Mouse (Mus musculus) adrenal gland, postnatal 14 days (tissue): ENCODE data around the gene Tbc1d4. TPM values are rescaled to one million over a fixed set of nuclear protein-coding genes. Genes with fewer than 3 reads are reported as not detected.

ENCODE experiments used
- DNase-seq: peaks from one replicate; pipeline ENCODE4 v3.0.0; 2021; ENCODE audit warnings: mixed read lengths
- total RNA-seq: library from RNA; stranded (reverse); gene quantifications from 2 replicates; pipeline ENCODE4 v1.2.3, GENCODE M21; 2021

Gene Tbc1d4
- total RNA-seq, 1 experiment from 2014 or later, result 38.4 TPM

GRCm38 (mm10) chr14:101501452-101501851 is 107.5 kb downstream of the Tbc1d4 start:
- DNase-seq, result no peak

GRCm38 (mm10) chr14:101500826-101501225 is 108.2 kb downstream of the Tbc1d4 start:
- DNase-seq, result no peak

DNA sequence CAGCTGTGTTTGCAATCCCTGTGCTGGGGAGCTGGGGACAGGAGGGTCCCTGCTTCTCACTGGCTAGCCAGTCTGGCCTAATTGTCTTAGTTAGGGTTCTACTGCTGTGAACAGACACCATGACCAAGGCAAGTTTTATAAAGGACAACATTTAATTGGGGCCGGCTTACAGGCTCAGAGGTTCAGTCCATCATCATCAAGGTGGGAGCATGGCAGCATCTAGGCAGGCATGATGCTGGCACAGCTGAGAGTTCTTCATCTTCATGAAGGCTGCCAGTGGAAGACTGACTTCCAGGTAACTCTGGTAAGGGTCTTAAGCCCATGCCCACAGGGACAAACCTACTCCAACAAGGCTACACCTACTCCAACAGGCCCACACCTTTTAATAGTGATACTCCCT is 109.2 kb downstream of the Tbc1d4 start:
- no peak for DNase-seq

- DNase-seq, result no peak
Measured at GRCm38 (mm10) chr14:101488264-101488810, 120.7 kb downstream of the Tbc1d4 start.

DNA sequence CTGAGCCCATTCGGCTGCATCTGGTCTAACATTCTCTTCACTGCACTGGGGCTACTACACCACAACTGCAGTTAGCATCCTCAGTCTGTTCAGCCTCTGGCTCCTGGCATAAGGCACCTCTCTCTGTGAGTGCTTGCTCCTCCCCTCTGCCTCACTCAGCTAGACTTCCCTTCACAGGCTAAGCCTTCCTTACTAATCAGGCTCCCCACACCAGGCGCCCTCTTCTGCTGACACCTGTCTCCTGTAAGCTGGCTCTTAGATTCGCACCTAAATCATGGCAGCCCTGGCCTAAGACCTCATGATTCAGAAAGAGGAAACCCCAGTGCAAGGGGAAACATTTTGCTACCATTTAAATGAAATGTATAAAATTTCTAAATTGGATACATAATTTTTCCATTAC is 122.4 kb downstream of the Tbc1d4 start:
- no peak for DNase-seq

DNA sequence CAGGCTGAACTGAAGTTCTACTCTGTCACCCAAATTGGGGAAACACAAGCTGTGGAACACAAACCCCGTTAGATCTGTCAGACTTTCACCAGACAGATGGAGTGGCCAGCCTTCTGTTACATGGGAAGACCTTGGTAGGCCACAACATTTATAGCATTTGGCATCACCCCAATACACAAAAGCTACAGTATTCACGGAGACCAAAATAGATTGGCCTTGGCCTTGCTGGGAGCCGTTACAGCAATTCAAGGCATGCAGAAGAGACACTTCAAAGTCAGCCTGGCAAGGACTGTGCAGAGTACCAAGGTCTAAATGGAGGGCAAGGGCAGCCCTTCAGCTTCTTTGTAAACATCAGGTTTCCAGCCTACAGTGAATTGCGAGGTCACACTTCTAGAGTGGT is 125.8 kb downstream of the Tbc1d4 start:
- DNase-seq, result peak; percentile 85

- peak; percentile 79 for DNase-seq
Measured at GRCm38 (mm10) chr14:101482270-101482669, 126.7 kb downstream of the Tbc1d4 start.

DNA sequence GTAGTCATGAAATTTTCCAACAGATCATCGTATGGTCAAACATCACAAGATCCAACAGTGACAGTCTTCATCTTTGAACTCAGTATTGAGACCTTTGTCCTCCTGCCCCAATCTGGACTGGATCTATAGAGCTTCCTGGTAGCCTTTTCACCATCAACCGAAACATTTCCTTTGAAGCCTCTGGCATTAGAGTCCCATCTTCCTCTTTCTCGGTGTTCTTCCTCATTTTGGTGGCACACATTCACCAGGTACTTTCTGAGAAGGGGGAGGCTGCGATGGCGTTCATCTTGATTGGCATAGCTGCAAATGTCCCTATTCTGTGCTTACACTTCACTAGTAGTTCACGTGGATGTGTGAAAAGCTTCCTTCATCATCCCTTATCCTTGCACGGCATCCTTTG is 127.8 kb downstream of the Tbc1d4 start:
- DNase-seq, result no peak

- no peak for DNase-seq
Measured at GRCm38 (mm10) chr14:101480541-101480940, 128.4 kb downstream of the Tbc1d4 start.

DNA sequence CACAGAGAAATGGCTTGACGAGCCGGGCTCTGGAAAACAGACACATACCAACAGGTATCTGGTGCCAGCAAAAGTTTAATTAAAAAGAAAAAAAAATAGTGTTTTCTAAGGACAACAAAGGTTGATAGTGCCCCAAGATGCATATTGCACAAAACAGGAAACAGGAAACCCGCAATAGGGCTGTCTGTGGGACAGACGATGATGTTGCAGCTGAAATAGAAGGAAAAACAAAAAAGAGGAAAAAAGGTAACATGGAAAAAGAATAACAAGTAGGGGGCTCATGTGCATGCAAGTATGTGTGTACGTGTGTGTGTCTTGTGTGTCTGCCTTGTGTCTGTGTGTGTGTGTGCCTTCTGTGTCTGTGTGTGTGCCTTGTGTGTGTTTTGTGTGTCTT is 131.2 kb downstream of the Tbc1d4 start:
- no peak for DNase-seq

DNA sequence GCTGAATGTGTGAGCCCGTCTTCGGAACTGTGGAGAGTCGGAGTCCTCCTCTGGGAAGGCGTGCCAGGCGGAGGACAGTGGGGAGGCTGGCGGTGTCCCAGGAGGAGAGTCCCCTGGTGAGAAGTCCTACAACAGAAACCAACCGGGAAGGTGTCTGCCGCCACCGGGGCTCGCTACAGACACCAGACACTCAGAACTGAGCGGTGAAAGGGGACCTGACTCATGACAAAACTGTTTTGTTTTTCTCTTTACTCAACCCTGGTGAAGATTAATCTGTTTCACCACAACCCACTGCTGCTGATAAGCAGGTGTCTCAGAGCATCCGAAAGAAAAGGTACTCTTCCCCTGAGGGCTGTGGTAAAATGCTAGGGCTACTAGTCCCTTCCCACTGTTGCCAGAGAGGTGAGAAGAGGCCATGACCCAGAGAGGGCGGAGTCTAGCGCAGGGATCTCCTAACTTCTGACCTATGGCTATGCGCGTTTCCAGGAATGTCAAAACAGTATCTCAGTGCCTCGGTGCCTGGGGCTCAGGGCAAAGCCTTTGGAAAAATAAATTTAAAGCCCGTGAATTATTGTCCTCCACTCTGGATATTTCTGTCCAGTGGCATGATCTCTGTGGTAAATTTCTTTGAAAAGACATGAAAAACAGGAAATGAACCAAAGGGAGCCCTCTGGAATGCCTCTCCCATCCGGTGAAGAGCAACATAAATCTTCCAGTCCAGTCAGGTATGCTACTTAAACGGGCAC is 131.7 kb downstream of the Tbc1d4 start:
- DNase-seq, result peak; percentile 59

DNA sequence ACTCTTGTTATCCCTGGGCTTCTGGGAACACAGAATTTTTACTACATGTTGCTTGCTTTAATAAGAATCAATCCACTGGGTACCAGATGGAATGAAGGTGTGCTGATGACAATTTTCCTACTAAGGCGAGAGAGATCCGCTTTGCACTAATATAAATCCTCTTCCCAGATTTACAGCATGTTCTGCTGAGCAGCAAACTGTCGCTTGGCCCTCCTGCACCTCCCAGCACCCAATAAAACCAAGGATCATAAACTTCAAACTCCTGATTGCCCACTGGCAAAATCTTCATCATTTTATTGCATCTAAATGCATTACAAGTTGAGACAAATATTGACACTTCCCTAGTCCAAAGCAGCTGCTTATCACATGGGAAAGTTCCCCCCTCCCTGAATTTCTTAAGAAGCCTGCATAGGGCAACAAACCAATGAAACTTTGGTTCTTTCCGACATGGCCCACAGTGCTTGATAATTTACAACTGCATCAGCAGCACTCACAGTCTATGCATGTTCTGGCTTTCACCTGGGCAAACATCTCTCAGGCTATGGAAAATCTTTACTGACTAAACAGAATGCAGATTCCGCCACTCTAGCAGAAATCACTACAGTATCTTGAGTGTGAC is 139.4 kb downstream of the Tbc1d4 start:
- DNase-seq, result no peak

DNA sequence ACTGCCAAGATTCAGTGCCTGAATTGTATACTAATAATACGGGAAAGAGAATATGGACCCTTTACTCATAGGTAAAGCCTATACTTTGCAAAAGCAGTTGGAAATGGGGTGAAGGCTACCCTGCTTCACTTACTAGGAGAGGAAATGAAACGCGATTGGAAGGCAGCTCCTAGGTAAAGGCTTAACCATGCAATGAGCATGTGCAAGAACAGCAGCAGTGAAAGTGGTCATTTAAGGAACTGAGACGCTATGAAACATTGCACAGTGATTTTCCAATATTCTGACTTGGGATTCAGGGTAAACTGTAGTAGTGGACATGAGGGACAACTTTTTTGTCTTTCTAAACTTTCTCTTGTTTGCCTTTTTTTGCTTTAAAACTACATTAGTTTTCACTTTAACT is 140.8 kb downstream of the Tbc1d4 start:
- no peak for DNase-seq

DNA sequence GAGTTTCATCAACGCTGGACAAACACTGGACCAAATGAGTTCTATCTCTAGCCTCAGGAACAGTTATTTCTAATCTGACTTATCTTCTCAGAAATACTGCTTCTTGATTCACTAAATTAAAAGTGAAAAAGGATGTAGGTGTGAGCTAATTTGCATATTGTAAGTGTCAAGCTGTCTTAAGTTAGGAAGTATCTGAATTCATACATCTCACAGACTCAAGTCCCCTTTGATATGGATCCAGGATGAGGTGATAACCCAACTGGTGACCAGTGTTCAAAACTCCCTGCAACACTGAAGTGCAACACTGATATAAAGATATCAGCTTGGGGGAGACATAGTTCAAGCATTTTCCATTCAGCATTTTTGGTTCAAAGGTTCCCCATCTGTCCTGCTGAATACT is 141.5 kb downstream of the Tbc1d4 start:
- no peak for DNase-seq

GRCm38 (mm10) chr14:101466521-101466920 is 142.5 kb downstream of the Tbc1d4 start:
- DNase-seq, result peak; percentile 62

DNA sequence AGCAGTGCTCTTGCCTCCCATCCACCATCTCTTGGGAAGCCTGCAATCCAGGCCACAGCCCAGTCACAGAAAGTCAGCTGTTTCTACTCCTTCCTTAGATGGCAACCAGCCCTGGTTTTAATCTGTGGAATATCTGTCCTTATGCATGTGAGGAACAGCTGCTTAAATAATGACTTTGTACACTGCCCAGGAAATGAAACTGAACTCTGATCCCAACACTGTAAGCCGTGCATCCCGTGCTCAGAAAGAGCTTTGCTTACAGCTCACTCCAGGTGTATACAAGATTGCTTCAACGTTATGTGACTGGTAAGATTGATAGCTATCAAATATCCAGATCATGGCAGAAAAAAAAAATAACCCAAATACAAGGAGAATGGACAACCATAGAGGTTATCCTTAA is 143.1 kb downstream of the Tbc1d4 start:
- no peak for DNase-seq

DNA sequence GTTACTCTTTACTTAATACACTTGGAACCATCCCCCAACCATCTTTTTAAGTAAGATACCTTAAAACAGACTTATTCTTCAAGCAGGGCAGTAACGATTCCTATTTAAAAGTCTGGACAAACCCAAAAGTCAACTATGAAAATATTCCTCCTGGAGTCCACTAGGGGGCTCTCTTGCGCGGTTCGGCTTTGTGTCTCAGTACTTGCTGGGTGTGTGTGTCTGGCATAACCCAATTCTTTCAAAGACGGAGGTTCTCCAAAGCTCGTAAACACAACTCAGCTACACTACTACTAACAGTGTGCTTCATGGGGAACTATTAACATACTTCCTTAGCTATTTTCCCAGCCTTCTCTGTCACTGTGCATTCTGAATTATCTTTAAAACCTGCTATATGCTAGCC is 148.2 kb downstream of the Tbc1d4 start:
- peak; percentile 81 for DNase-seq

GRCm38 (mm10) chr14:101452915-101453314 is 156.1 kb downstream of the Tbc1d4 start:
- DNase-seq, result peak; percentile 32

DNA sequence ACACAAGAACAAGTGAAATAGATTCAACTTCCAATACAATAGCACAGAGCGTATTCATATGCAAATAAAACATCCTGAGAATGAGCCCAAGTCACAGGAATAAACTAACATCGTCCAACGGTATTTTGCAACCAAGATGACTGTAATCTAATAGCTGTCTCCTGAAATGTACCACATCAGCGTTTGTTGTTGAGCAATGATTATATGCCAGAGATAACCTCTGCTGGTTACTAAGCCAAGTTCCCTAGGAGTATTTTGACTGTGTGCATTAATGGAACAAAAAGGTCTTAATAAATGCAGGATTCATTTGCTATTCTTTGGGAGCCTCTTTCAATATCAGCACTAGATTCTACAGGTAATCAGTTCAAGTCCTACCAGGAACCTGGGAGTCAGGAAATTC is 161.1 kb downstream of the Tbc1d4 start:
- DNase-seq, result no peak

DNA sequence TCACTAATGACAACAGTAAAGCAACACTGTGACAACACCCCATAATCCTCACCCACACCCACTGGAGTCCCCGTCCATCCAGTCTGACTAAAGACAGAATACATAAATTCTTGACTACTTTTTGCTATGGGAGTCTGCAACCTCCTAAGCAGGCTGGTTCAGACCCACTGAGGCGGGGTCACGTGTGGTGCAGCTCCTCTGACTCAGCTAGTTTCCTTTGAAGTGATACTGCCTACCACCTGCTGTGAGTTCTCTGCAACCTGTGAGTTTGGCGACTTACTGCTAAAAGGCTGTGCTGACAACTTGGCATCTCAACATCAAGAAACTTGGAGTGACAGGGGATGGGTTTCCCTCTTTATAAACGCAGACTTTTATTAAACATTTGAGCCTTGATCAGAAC is 163.8 kb downstream of the Tbc1d4 start:
- DNase-seq, result no peak

DNA sequence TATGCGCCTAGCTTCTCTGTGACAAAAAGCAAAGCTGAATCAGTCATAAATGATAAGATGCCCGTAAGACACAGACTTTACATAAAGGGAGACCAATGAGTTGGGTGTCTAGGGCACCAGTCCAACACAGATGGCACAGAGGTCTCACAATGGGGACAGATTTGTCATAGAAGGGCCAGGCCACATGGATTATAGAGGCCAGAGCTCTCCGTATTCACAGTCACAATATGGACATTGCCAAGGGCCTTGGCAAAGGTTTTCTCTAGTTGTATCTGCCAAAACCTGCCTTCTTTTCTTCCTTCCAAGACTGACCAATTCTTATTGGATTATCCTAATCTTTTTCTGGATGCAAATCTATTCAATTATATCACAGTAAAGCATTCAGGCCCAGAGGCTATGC is 171.1 kb downstream of the Tbc1d4 start:
- DNase-seq, result no peak

DNA sequence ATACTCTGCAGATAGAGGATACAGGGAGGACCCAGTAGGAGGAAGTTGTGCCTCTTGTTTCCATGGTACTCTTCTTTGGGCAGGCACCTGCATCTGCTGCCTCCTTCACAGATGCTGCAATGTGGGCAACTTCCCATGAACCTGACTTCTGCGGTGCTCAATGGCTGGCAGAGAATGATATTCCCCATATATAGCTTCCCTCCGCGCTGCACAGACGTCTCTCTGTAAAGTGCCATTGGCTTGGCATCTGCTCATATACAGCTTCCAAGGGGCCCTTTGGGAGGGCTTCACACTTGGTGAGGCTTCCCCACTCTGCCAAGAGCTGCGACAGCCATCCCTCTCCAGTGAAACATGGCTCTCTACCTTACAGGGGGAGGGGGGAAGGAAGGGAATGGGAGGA is 178.5 kb downstream of the Tbc1d4 start:
- no peak for DNase-seq

GRCm38 (mm10) chr14:101428805-101429516 is 180.0 kb downstream of the Tbc1d4 start:
- no peak for DNase-seq
